Mouse (Mus musculus): ENCODE measurements around the gene Mbd6. TPM values are rescaled to one million over a fixed set of nuclear protein-coding genes. Genes with fewer than 3 reads are reported as not detected.

Mbd6 gene
- polyA plus RNA-seq, 1 experiment from 2014 or later: 8.5 TPM

DNA sequence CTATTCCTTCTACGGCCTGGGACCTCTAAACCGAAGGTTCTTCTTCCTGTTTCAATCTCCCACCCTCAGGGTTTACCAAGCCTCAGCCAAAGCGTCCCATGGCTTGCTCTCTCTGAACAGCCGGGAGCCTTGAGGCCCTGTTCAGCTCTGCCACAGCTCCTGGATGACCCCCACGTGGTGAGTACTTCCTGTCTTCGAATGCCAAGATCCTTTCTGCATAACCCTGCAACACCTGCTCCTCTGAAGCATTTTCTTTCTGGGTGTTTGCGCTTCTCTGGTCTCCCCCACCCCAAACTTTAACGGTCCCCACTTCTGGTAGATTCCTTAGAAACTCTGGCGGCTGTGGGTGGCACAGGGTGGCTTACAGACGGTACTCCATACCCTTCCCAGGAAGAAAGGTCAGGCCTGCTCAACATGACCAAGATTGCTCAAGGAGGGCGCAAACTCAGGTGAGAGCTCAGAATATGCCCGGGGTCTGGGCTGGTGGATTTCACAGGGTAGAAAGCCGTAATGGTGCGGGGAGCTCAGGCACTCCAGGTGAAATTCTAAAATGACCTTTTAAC is 36.7 kb upstream of the Mbd6 start:
- Histone ChIP-seq H3K4me2 (replicated peaks; ENCODE audit: low read depth) (peak overlapping the region; percentile 97), H3K9me3 (ENCODE audit: control insufficient read depth, low read length) (no peaks in the 10 kb centered on the region), H3K4me3 (ENCODE audit: low read depth, low read length) (peak overlapping the region; percentile 50), H3K27me3 (ENCODE audit: control insufficient read depth, insufficient read depth, low read length) (no peaks in the 10 kb centered on the region), H3K27ac (replicated peaks) (no peak overlapping the region), H3K9ac (ENCODE audit: low read length) (no peak overlapping the region; the same call in 1 of the 2 replicates), H3K4me1 (replicated peaks; ENCODE audit: control insufficient read depth, insufficient read depth) (peaks cover 10% of the 10 kb centered on the region; the same call in 1 of the 2 replicates), H3K36me3 (ENCODE audit: control insufficient read depth, insufficient read depth, low read length) (no peaks in the 10 kb centered on the region)
- no peak for TF ChIP-seq CTCF (IDR thresholded peaks at IDR 0.05; ENCODE audit: low read depth)
- TF ChIP-seq EP300 (optimal IDR thresholded peaks at IDR 0.05): no peak
- ATAC-seq (ENCODE audit: low FRiP score, low TSS enrichment): no peak
- DNase-seq (ENCODE audit: low spot score): no peak
- WGBS: 47% methylated on average over 14 of the region's 14 CpGs

DNA sequence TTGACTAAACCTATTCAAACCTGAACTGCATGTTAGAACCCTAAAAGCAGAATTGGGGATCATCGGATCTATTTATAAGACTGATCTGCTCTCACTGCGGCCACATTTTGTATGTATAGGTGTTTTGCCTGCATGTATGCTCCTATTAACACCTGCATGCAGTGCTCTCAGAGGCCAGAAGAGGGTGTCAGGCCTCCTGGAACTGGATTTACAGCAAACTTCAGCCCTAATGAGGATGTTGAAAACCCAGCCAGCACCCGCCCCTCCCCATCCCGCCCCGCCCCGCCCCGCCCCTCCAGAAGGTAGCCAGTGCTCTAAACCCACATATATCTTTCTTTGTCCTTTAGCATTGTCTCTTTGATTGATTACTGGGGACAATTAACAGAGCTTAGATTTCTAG is 35.7 kb upstream of the Mbd6 start:
- Histone ChIP-seq H3K27me3 (ENCODE audit: control insufficient read depth, insufficient read depth, low read length) (no peaks in the 10 kb centered on the region), H3K9ac (ENCODE audit: low read length) (no peak overlapping the region), H3K4me2 (replicated peaks; ENCODE audit: low read depth) (no peak overlapping the region), H3K9me3 (ENCODE audit: control insufficient read depth, low read length) (no peaks in the 10 kb centered on the region), H3K27ac (replicated peaks) (no peak overlapping the region), H3K36me3 (ENCODE audit: control insufficient read depth, insufficient read depth, low read length) (no peaks in the 10 kb centered on the region), H3K4me3 (ENCODE audit: low read depth, low read length) (no peak overlapping the region), H3K4me1 (replicated peaks; ENCODE audit: control insufficient read depth, insufficient read depth) (peaks cover 10% of the 10 kb centered on the region; the same call in 1 of the 2 replicates)
- peak; percentile 71 for TF ChIP-seq CTCF (IDR thresholded peaks at IDR 0.05; ENCODE audit: low read depth)
- no peak for TF ChIP-seq EP300 (optimal IDR thresholded peaks at IDR 0.05)
- ATAC-seq (ENCODE audit: low FRiP score, low TSS enrichment) (peak; percentile 20; the same call in 1 of the 2 replicates), DNase-seq (ENCODE audit: low spot score) (peak; percentile 82)
- 10% methylated on average over 6 of the region's 7 CpGs for WGBS

DNA sequence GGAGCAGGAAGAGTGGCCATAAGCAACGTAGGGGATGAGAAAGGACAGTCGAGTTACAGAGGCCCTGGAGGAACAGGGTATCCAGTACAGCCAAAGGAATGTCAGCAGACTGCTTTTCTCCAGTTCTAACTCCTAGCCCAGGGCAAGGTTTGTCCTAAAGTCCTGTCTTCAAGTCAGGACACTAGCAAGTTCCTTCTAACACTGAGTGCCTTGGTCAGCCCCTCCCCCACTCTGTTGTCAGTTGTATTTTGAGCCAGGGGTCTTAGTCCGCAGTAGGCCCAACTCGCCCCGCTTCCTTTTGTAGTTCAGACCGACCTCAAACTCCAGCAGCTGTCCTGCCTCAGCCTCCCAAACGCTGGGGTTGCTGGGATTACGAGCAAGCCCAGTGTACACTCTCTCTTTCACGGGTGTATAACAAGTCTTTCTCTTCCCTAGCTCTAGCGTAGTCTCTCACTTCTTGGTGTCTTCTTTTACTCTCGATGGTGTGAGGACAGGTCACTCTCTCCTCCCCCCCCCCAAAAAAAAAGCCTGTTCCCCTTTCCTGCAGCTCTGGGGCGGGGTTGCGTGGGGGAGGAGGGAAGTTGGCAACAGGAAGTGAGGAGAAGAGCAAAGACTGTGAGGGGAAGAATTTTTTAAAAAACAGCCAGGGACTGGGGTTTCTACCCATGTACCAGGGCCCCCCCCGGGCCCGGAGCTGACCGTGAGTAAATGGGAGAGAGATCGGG is 34.5 kb upstream of the Mbd6 start:
- 67% methylated on average over 15 of the region's 17 CpGs for WGBS
- Histone ChIP-seq H3K9me3 (ENCODE audit: control insufficient read depth, low read length) (no peaks in the 10 kb centered on the region), H3K4me1 (replicated peaks; ENCODE audit: control insufficient read depth, insufficient read depth) (peaks cover 10% of the 10 kb centered on the region; the same call in 1 of the 2 replicates), H3K27me3 (ENCODE audit: control insufficient read depth, insufficient read depth, low read length) (no peaks in the 10 kb centered on the region), H3K4me3 (ENCODE audit: low read depth, low read length) (no peak overlapping the region), H3K36me3 (ENCODE audit: control insufficient read depth, insufficient read depth, low read length) (no peaks in the 10 kb centered on the region), H3K4me2 (replicated peaks; ENCODE audit: low read depth) (no peak overlapping the region), H3K9ac (ENCODE audit: low read length) (no peak overlapping the region), H3K27ac (replicated peaks) (no peak overlapping the region)
- no peak for ATAC-seq (ENCODE audit: low FRiP score, low TSS enrichment)
- TF ChIP-seq CTCF (IDR thresholded peaks at IDR 0.05; ENCODE audit: low read depth): no peak
- no peak for TF ChIP-seq EP300 (optimal IDR thresholded peaks at IDR 0.05)
- no peak for DNase-seq (ENCODE audit: low spot score)

DNA sequence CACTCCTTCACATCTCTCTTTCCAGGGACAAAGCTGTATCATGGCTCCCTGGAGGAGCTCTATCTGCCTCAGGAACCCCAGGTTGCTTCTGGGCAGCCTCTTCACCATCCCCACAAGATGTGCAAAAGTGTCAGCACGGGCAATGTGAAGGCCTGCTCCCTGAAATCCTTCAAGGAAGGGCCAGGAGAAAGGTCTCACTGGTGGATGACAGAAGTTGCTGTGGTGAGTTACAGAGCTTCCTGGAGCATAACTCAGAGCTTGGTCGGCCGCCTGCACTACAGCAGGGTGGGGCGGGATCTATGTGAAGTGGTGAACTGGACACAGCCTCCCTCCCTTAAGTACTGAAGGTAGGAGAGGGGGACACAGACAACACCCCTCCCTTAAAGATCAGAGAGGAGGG is 33.9 kb upstream of the Mbd6 start:
- H3K36me3 ChIP-seq (ENCODE audit: control insufficient read depth, insufficient read depth, low read length): no peaks in the 10 kb centered on the region
- no peaks in the 10 kb centered on the region for H3K27me3 ChIP-seq (ENCODE audit: control insufficient read depth, insufficient read depth, low read length)
- H3K27ac ChIP-seq (replicated peaks): no peak overlapping the region
- no peak overlapping the region for H3K4me3 ChIP-seq (ENCODE audit: low read depth, low read length)
- WGBS: 61% methylated on average over 4 of the region's 4 CpGs
- no peak overlapping the region for H3K9ac ChIP-seq (ENCODE audit: low read length)
- ATAC-seq (ENCODE audit: low FRiP score, low TSS enrichment): no peak
- H3K4me2 ChIP-seq (replicated peaks; ENCODE audit: low read depth): no peak overlapping the region
- DNase-seq (ENCODE audit: low spot score): no peak
- peaks cover 10% of the 10 kb centered on the region; the same call in 1 of the 2 replicates for H3K4me1 ChIP-seq (replicated peaks; ENCODE audit: control insufficient read depth, insufficient read depth)
- H3K9me3 ChIP-seq (ENCODE audit: control insufficient read depth, low read length): no peaks in the 10 kb centered on the region
- no peak for TF ChIP-seq CTCF (IDR thresholded peaks at IDR 0.05; ENCODE audit: low read depth)
- no peak for TF ChIP-seq EP300 (optimal IDR thresholded peaks at IDR 0.05)

DNA sequence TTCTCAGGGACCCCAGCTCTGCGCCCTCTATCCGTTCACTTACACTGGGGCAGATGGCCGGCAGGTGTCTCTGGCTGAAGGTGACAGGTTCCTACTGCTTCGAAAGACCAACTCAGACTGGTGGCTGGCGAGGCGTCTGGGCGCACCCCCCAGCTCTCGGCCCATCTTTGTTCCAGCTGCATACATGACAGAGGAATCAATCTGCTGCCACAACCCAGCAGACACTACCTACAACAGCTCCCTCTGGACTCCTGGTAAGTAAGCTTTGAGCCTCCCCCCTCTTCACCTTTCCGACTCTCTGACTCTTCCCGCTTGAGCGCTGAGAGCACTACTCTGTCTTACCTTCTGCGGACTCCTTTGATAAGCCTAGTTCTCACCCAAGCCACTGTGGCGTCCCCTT is 33.4 kb upstream of the Mbd6 start:
- 59% methylated on average over 13 of the region's 13 CpGs for WGBS
- TF ChIP-seq EP300 (optimal IDR thresholded peaks at IDR 0.05): no peak
- TF ChIP-seq CTCF (IDR thresholded peaks at IDR 0.05; ENCODE audit: low read depth): no peak
- H3K27me3 ChIP-seq (ENCODE audit: control insufficient read depth, insufficient read depth, low read length): no peaks in the 10 kb centered on the region
- H3K4me1 ChIP-seq (replicated peaks; ENCODE audit: control insufficient read depth, insufficient read depth): peaks cover 10% of the 10 kb centered on the region; the same call in 1 of the 2 replicates
- H3K9ac ChIP-seq (ENCODE audit: low read length): no peak overlapping the region
- H3K36me3 ChIP-seq (ENCODE audit: control insufficient read depth, insufficient read depth, low read length): no peaks in the 10 kb centered on the region
- H3K4me3 ChIP-seq (ENCODE audit: low read depth, low read length): no peak overlapping the region
- no peak for DNase-seq (ENCODE audit: low spot score)
- H3K4me2 ChIP-seq (replicated peaks; ENCODE audit: low read depth): no peak overlapping the region
- no peak for ATAC-seq (ENCODE audit: low FRiP score, low TSS enrichment)
- H3K27ac ChIP-seq (replicated peaks): no peak overlapping the region
- no peaks in the 10 kb centered on the region for H3K9me3 ChIP-seq (ENCODE audit: control insufficient read depth, low read length)

DNA sequence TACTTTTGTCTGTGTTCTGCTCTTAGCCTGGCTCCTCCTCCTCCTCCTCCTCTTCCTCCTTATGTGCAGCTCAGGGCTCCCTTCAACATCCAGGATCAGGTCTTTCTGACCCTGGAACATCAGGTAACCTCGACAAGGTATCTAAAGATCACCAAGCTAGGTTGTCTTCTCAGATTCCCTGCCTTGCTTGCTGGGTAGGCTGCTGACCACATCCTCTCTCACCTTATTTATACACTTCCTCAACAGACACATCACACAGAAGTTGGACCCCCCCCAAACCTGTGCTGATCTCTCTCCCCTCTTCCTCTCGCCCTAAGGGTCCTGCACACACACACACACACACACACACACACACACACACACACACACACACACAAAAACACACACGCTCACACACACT is 32.8 kb upstream of the Mbd6 start, which contains the start of gene Arhgap9:
TSS of gene Arhgap9 (plus strand) at position 344 of the 400 bp plus-strand sequence.
- 76% methylated on average over 3 of the region's 3 CpGs for WGBS
- H3K4me3 ChIP-seq (ENCODE audit: low read depth, low read length): no peak within 1 kb of the TSS
- TF ChIP-seq CTCF (IDR thresholded peaks at IDR 0.05; ENCODE audit: low read depth): no peak
- no peak for TF ChIP-seq EP300 (optimal IDR thresholded peaks at IDR 0.05)
- DNase-seq (ENCODE audit: low spot score): no peak
- H3K9me3 ChIP-seq (ENCODE audit: control insufficient read depth, low read length): no peaks in the 10 kb centered on the region
- H3K36me3 ChIP-seq (ENCODE audit: control insufficient read depth, insufficient read depth, low read length): no peaks in the 10 kb centered on the region
- H3K9ac ChIP-seq (ENCODE audit: low read length): no peak within 1 kb of the TSS
- no peak within 1 kb of the TSS for H3K4me2 ChIP-seq (replicated peaks; ENCODE audit: low read depth)
- H3K4me1 ChIP-seq (replicated peaks; ENCODE audit: control insufficient read depth, insufficient read depth): peaks cover 7% of the 10 kb centered on the region; the same call in 1 of the 2 replicates
- H3K27me3 ChIP-seq (ENCODE audit: control insufficient read depth, insufficient read depth, low read length): no peaks in the 10 kb centered on the region
- ATAC-seq (ENCODE audit: low FRiP score, low TSS enrichment): no peak
- H3K27ac ChIP-seq (replicated peaks): no peak within 1 kb of the TSS
